Mouse (Mus musculus) hindbrain, embryonic 12.5 days (tissue): Measurements from ENCODE around the gene Sys1. TPM values are rescaled to one million over a fixed set of nuclear protein-coding genes. Genes with fewer than 3 reads are reported as not detected.

Experiments used
- ATAC-seq: fragments of 200-750 bp; cut with Nextera tagmentation; 2 replicates; pipeline ENCODE4 v1.8.0; 2017; ENCODE audit warnings: moderate TSS enrichment; ENCODE audit not compliant: low FRiP score
- H3K27ac ChIP-seq: fragments of 300-500 bp; sonication (generic); 2 replicates; pipeline ENCODE4 v1.5.1; 2016; ENCODE audit warnings: mild to moderate bottlenecking
- H3K27me3 ChIP-seq: fragments of 300-500 bp; sonication (generic); 2 replicates; pipeline ENCODE4 v1.6.1; 2016; ENCODE audit warnings: mild to moderate bottlenecking
- H3K36me3 ChIP-seq: fragments of 300-500 bp; sonication (generic); 2 replicates; pipeline ENCODE4 v1.6.1; 2016; ENCODE audit warnings: mild to moderate bottlenecking
- H3K4me1 ChIP-seq: fragments of 300-500 bp; sonication (generic); 2 replicates; pipeline ENCODE4 v1.6.1; 2016
- H3K4me2 ChIP-seq: fragments of 300-500 bp; sonication (generic); replicated peaks from 2 replicates; pipeline ENCODE4 v1.6.1; 2016; ENCODE audit warnings: mild to moderate bottlenecking
- H3K4me3 ChIP-seq: fragments of 300-500 bp; sonication (generic); 2 replicates; pipeline ENCODE4 v1.5.1; 2016; ENCODE audit warnings: mild to moderate bottlenecking
- H3K9ac ChIP-seq: fragments of 300-500 bp; sonication (generic); 2 replicates; pipeline ENCODE4 v1.6.1; 2016; ENCODE audit warnings: mild to moderate bottlenecking, moderate library complexity
- H3K9me3 ChIP-seq: fragments of 300-500 bp; sonication (generic); replicated peaks from 2 replicates; pipeline ENCODE4 v1.6.1; 2016; ENCODE audit warnings: mild to moderate bottlenecking
- WGBS: fragments of 180-500 bp; shearing (Covaris S2); methylation state at CpG from one replicate; pipeline ENCODE4 v1.1.7; 2016; 5-methylcytosine and 5-hydroxymethylcytosine counted together
- polyA plus RNA-seq: library from polyadenylated mRNA; unstranded; fragments of >200 nt; fragmentation: Nextera tagmentation; extraction: Ambion mirVana; gene quantifications from 2 replicates; pipeline ENCODE4 v1.2.1, GENCODE M21; 2016

The Sys1 gene
- polyA plus RNA-seq, 1 experiment from 2014 or later = 71.5 TPM

- no peaks in the 10 kb centered on the region for H3K9me3 ChIP-seq
- no peak overlapping the region for H3K9ac ChIP-seq
- H3K27me3 ChIP-seq = peaks cover 7% of the 10 kb centered on the region
- H3K4me1 ChIP-seq = 0 out of 2 replicates have a peak, but pooled peaks cover 2% of the 10 kb centered on the region
- no peak overlapping the region for H3K27ac ChIP-seq
- H3K4me3 ChIP-seq = no peak overlapping the region
- H3K36me3 ChIP-seq = no peaks in the 10 kb centered on the region
- no peak overlapping the region for H3K4me2 ChIP-seq
- ATAC-seq = no peak
- 89% methylated on average over 5 of the region's 5 CpGs for WGBS
Observed at GRCm38 (mm10) chr2:164425401-164425800, 31.4 kb upstream of the Sys1 start.

GRCm38 (mm10) chr2:164426121-164426520, 30.6 kb upstream of the Sys1 start:
- Histone ChIP-seq H3K27me3 (peaks cover 7% of the 10 kb centered on the region), H3K4me3 (no peak overlapping the region), H3K9ac (no peak overlapping the region), H3K27ac (no peak overlapping the region), H3K9me3 (no peaks in the 10 kb centered on the region), H3K4me1 (peaks cover 8% of the 10 kb centered on the region; the same call in 1 of the 2 replicates), H3K4me2 (no peak overlapping the region), H3K36me3 (no peaks in the 10 kb centered on the region)
- no peak for ATAC-seq
- WGBS = 35% methylated on average over 12 of the region's 12 CpGs

GRCm38 (mm10) chr2:164426952-164427351, 29.8 kb upstream of the Sys1 start:
- Histone ChIP-seq H3K4me3 (no peak overlapping the region), H3K9ac (no peak overlapping the region), H3K4me2 (no peak overlapping the region), H3K36me3 (no peaks in the 10 kb centered on the region), H3K27ac (no peak overlapping the region), H3K4me1 (peaks cover 13% of the 10 kb centered on the region), H3K9me3 (no peaks in the 10 kb centered on the region), H3K27me3 (peaks cover 7% of the 10 kb centered on the region)
- ATAC-seq = no peak
- 84% methylated on average over 5 of the region's 5 CpGs for WGBS

- no peak overlapping the region for H3K4me3 ChIP-seq
- H3K4me1 ChIP-seq = peaks cover 19% of the 10 kb centered on the region
- H3K9me3 ChIP-seq = no peaks in the 10 kb centered on the region
- H3K9ac ChIP-seq = no peak overlapping the region
- no peak overlapping the region for H3K27ac ChIP-seq
- H3K36me3 ChIP-seq = no peaks in the 10 kb centered on the region
- H3K4me2 ChIP-seq = no peak overlapping the region
- H3K27me3 ChIP-seq = peaks cover 7% of the 10 kb centered on the region
- 35% methylated on average over 5 of the region's 5 CpGs for WGBS
- ATAC-seq = no peak
Observed at GRCm38 (mm10) chr2:164428451-164428850, 28.3 kb upstream of the Sys1 start.

GRCm38 (mm10) chr2:164429881-164430615, 26.7 kb upstream of the Sys1 start:
- no peaks in the 10 kb centered on the region for H3K9me3 ChIP-seq
- H3K27ac ChIP-seq = no peak overlapping the region
- WGBS = 43% methylated on average over 15 of the region's 15 CpGs
- H3K36me3 ChIP-seq = no peaks in the 10 kb centered on the region
- H3K4me2 ChIP-seq = no peak overlapping the region
- no peak for ATAC-seq
- peaks cover 11% of the 10 kb centered on the region for H3K27me3 ChIP-seq
- H3K9ac ChIP-seq = no peak overlapping the region
- H3K4me1 ChIP-seq = peaks cover 19% of the 10 kb centered on the region
- H3K4me3 ChIP-seq = no peak overlapping the region

GRCm38 (mm10) chr2:164430697-164431096, 26.1 kb upstream of the Sys1 start:
- Histone ChIP-seq H3K4me3 (no peak overlapping the region), H3K4me1 (peaks cover 20% of the 10 kb centered on the region), H3K4me2 (no peak overlapping the region), H3K27me3 (peaks cover 11% of the 10 kb centered on the region), H3K36me3 (no peaks in the 10 kb centered on the region), H3K9ac (no peak overlapping the region), H3K9me3 (no peaks in the 10 kb centered on the region), H3K27ac (no peak overlapping the region)
- ATAC-seq = no peak
- 14% methylated on average over 7 of the region's 7 CpGs for WGBS

- Histone ChIP-seq H3K27me3 (peaks cover 11% of the 10 kb centered on the region), H3K4me1 (peaks cover 23% of the 10 kb centered on the region), H3K9me3 (no peaks in the 10 kb centered on the region), H3K9ac (no peak overlapping the region), H3K36me3 (no peaks in the 10 kb centered on the region), H3K4me2 (no peak overlapping the region), H3K27ac (no peak overlapping the region), H3K4me3 (no peak overlapping the region)
- ATAC-seq = no peak
- 58% methylated on average over 9 of the region's 9 CpGs for WGBS
Observed at GRCm38 (mm10) chr2:164431676-164432465, 24.9 kb upstream of the Sys1 start.

- 35% methylated on average over 22 of the region's 22 CpGs for WGBS
- H3K27ac ChIP-seq = no peak overlapping the region
- no peak for ATAC-seq
Observed at GRCm38 (mm10) chr2:164432541-164433191, 24.1 kb upstream of the Sys1 start.

GRCm38 (mm10) chr2:164433278-164433895, 23.4 kb upstream of the Sys1 start:
- Histone ChIP-seq H3K27ac (no peak overlapping the region), H3K27me3 (peaks cover 11% of the 10 kb centered on the region), H3K4me1 (peaks cover 26% of the 10 kb centered on the region), H3K9ac (no peak overlapping the region), H3K4me3 (no peak overlapping the region), H3K4me2 (no peak overlapping the region), H3K9me3 (no peaks in the 10 kb centered on the region), H3K36me3 (no peaks in the 10 kb centered on the region)
- no peak for ATAC-seq
- WGBS = 78% methylated on average over 9 of the region's 9 CpGs

More at GRCm38 (mm10) chr2:164432541-164433191, 24.1 kb upstream of the Sys1 start:
- no peaks in the 10 kb centered on the region for H3K36me3 ChIP-seq
- no peak overlapping the region for H3K4me2 ChIP-seq
- H3K9me3 ChIP-seq = no peaks in the 10 kb centered on the region
- no peak overlapping the region for H3K4me3 ChIP-seq
- H3K4me1 ChIP-seq = peaks cover 26% of the 10 kb centered on the region
- no peak overlapping the region for H3K9ac ChIP-seq
- peaks cover 11% of the 10 kb centered on the region for H3K27me3 ChIP-seq

- ATAC-seq = no peak
- WGBS = 85% methylated on average over 3 of the region's 3 CpGs
- Histone ChIP-seq H3K4me2 (no peak overlapping the region), H3K4me3 (no peak overlapping the region), H3K4me1 (peaks cover 24% of the 10 kb centered on the region), H3K9ac (no peak overlapping the region), H3K9me3 (no peaks in the 10 kb centered on the region), H3K27me3 (peaks cover 8% of the 10 kb centered on the region), H3K36me3 (no peaks in the 10 kb centered on the region), H3K27ac (no peak overlapping the region)
Observed at GRCm38 (mm10) chr2:164434681-164435080, 22.1 kb upstream of the Sys1 start.

- H3K4me3 ChIP-seq = no peak overlapping the region
- WGBS = 44% methylated on average over 5 of the region's 5 CpGs
- no peaks in the 10 kb centered on the region for H3K9me3 ChIP-seq
- H3K36me3 ChIP-seq = no peaks in the 10 kb centered on the region
- no peak overlapping the region for H3K9ac ChIP-seq
- no peak for ATAC-seq
- H3K4me2 ChIP-seq = no peak overlapping the region
- peaks cover 4% of the 10 kb centered on the region for H3K27me3 ChIP-seq
- peaks cover 26% of the 10 kb centered on the region for H3K4me1 ChIP-seq
- no peak overlapping the region for H3K27ac ChIP-seq
Observed at GRCm38 (mm10) chr2:164435216-164436090, 21.3 kb upstream of the Sys1 start.
